Mouse (Mus musculus) erythroid progenitor cell, adult 5-6 weeks (primary cell): ENCODE data around the gene Ralgds. TPM values are rescaled to one million over a fixed set of nuclear protein-coding genes. Genes with fewer than 3 reads are reported as not detected.
"Not testable (repeated sequence)": the region's sequence is repeated elsewhere in the genome, so short reads cannot be mapped to it uniquely, and the experiment has no call there.

Source experiments
- ATAC-seq: replicated peaks from 2 replicates; pipeline ENCODE4 v1.8.0; 2016; ENCODE audit warnings: moderate number of reproducible peaks, mild to moderate bottlenecking, moderate TSS enrichment, inconsistent platforms; ENCODE audit not compliant: poor library complexity, low FRiP score, severe bottlenecking
- total RNA-seq, 2 experiments: library from RNA; stranded (forward) in 1 of 2; stranded (reverse) in 1 of 2; fragments of 150-400 nt in 1 of 2; fragments of 186-747, 209-891 nt in 1 of 2; gene quantifications; 2 replicates each; pipeline versions ENCODE4 v1.2.3 to v1.2.4; 2015 to 2017; ENCODE audit warnings: low replicate concordance in 2 of 2

Gene Ralgds
- 0.36 and 0.84 TPM in 2 replicates for total RNA-seq (2015; ENCODE audit: low replicate concordance)
- 0.90 and 0.98 TPM in 2 replicates for total RNA-seq (2017; ENCODE audit: low replicate concordance)

GRCm38 (mm10) chr2:28512798-28513401 is at the start of gene Ralgds:
Ralgds (plus strand) TSS chr2:28513125.
- no peak for ATAC-seq

GRCm38 (mm10) chr2:28463919-28464318 is 49.0 kb upstream of the Ralgds start:
- ATAC-seq = peak; percentile 56

- no peak for ATAC-seq
These were observed 48.0 kb upstream of the Ralgds start for GRCm38 (mm10) chr2:28464919-28465318.

- ATAC-seq = no peak
These were observed 46.9 kb upstream of the Ralgds start, which contains the start of gene 1700007K13Rik for GRCm38 (mm10) chr2:28465836-28466518. 1700007K13Rik (minus strand) TSS chr2:28466332.

GRCm38 (mm10) chr2:28467860-28468485 is 45.0 kb upstream of the Ralgds start, which contains the start of gene Mrps2:
Mrps2 (plus strand) TSS chr2:28468066.
- peak; percentile 65 for ATAC-seq

GRCm38 (mm10) chr2:28468486-28469225 is 44.3 kb upstream of the Ralgds start:
- no peak for ATAC-seq

GRCm38 (mm10) chr2:28469461-28469860 is 43.5 kb upstream of the Ralgds start:
- ATAC-seq = no peak

- ATAC-seq = no peak
These were observed 42.3 kb upstream of the Ralgds start for GRCm38 (mm10) chr2:28470591-28470990.

GRCm38 (mm10) chr2:28472011-28472410 is 40.9 kb upstream of the Ralgds start:
- not testable (repeated sequence) for ATAC-seq

GRCm38 (mm10) chr2:28477993-28478392 is 34.9 kb upstream of the Ralgds start:
- not testable (repeated sequence) for ATAC-seq

- ATAC-seq = no peak
These were observed 33.4 kb upstream of the Ralgds start for GRCm38 (mm10) chr2:28479208-28480204.

- ATAC-seq = no peak
These were observed 29.1 kb upstream of the Ralgds start for GRCm38 (mm10) chr2:28483861-28484260.

GRCm38 (mm10) chr2:28494521-28494920 is 18.4 kb upstream of the Ralgds start:
- ATAC-seq = no peak

- no peak for ATAC-seq
These were observed 17.6 kb upstream of the Ralgds start for GRCm38 (mm10) chr2:28495207-28495756.

- ATAC-seq = no peak
These were observed 16.9 kb upstream of the Ralgds start for GRCm38 (mm10) chr2:28495801-28496595.

- ATAC-seq = no peak
These were observed 16.3 kb upstream of the Ralgds start, which contains the start of gene Gbgt1 for GRCm38 (mm10) chr2:28496671-28497070. Gbgt1 (plus strand) TSS chr2:28496891.

GRCm38 (mm10) chr2:28497561-28497960 is 15.4 kb upstream of the Ralgds start:
- no peak for ATAC-seq

- ATAC-seq = no peak
These were observed 14.5 kb upstream of the Ralgds start for GRCm38 (mm10) chr2:28498431-28498830.
